Comparison of ENCODE assay signal across 9 mouse cellular contexts in the genomic region with DNA sequence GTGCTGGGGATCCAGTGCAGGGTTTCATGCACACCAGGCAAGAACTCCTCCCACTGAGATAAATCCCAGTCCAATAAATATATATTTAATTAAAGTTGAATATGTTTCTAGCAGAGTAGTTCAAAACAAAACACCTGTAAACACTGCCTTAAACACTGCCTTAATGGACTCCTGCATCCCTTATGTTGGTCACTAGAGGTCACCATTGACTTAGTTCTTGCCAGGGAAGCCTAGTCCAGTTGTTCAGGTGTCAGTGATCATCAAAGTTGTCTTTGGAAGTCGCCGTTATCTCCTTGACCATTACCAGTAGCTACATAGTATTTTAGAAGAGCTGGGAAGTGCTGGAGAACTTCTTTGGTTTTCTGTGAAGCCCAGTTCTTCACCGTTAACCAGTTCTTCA. TPM values are rescaled to one million over a fixed set of nuclear protein-coding genes. Genes with fewer than 3 reads are reported as not detected.
DNase-seq lines count a peak whose midpoint lies in the region; ATAC-seq and TF ChIP-seq lines count a peak whose summit lies in the region.
"Had no signal": no experiment of that assay in that cellular context is flagged by ENCODE, and none has a peak within 500 bp of the region (broad histone marks: within the 10 kb centered on the region; RNA-seq: fewer than 3 reads in every experiment).

No protein-coding gene starts in this region.

- no peak overlapping the region for H3K27ac ChIP-seq in kidney, postnatal 0 days
- no peak overlapping the region for H3K27ac ChIP-seq in midbrain, embryonic 15.5 days
- H3K27ac ChIP-seq: heart, embryonic 13.5 days had no signal

- H3K4me3 ChIP-seq in kidney, postnatal 0 days (replicated peaks; ENCODE audit: low read depth, low read length) = no peak overlapping the region
- H3K4me3 ChIP-seq in midbrain, embryonic 15.5 days = no peak overlapping the region
- H3K4me3 ChIP-seq: heart, embryonic 13.5 days had no signal

- H3K9me3 ChIP-seq in kidney, postnatal 0 days (replicated peaks; ENCODE audit: low read length) = no peaks in the 10 kb centered on the region
- no peaks in the 10 kb centered on the region for H3K9me3 ChIP-seq in midbrain, embryonic 15.5 days
- H3K9me3 ChIP-seq: heart, embryonic 13.5 days had no signal

- H3K4me2 ChIP-seq in kidney, postnatal 0 days (ENCODE audit: low read length) = no peak overlapping the region
- H3K4me2 ChIP-seq in midbrain, embryonic 15.5 days = no peak overlapping the region
- H3K4me2 ChIP-seq: heart, embryonic 13.5 days had no signal

- no peaks in the 10 kb centered on the region for H3K4me1 ChIP-seq in kidney, postnatal 0 days (replicated peaks; ENCODE audit: insufficient read depth, low read length)
- H3K4me1 ChIP-seq in midbrain, embryonic 15.5 days = no peaks in the 10 kb centered on the region

- H3K27me3 ChIP-seq in kidney, postnatal 0 days (ENCODE audit: insufficient read depth, low read length) = no peaks in the 10 kb centered on the region
- H3K27me3 ChIP-seq in midbrain, embryonic 15.5 days (replicated peaks) = no peaks in the 10 kb centered on the region
- H3K27me3 ChIP-seq: heart, embryonic 13.5 days had no signal

- WGBS in kidney, postnatal 0 days = 20% methylated on average over 3 of the region's 3 CpGs
- WGBS in midbrain, embryonic 15.5 days = 16% methylated on average over 3 of the region's 3 CpGs

- TF ChIP-seq CTCF in kidney, postnatal 0 days (IDR thresholded peaks at IDR 0.05; ENCODE audit: low read depth) = peak; percentile 93

- no peak overlapping the region for H3K9ac ChIP-seq in kidney, postnatal 0 days (ENCODE audit: low read depth, low read length)
- no peak overlapping the region for H3K9ac ChIP-seq in midbrain, embryonic 15.5 days
- H3K9ac ChIP-seq: heart, embryonic 13.5 days had no signal

- peak; percentile 56 to 63 for DNase-seq in cerebellum, postnatal 10 days
- no peak for DNase-seq in cerebellum, adult 11-12 months
- peak; percentile 84 for DNase-seq in 3T3-L1 (ENCODE audit: low read depth, low spot score)
- DNase-seq in c-Kit-negative CD71-positive TER-119-positive erythroid progenitor cells, embryonic 14.5 days (ENCODE audit: low read depth, low spot score) = peak; percentile 66
- peak; percentile 90 for DNase-seq in kidney, postnatal 0 days (ENCODE audit: low spot score)
- DNase-seq in adrenal gland, adult 18-20 months (ENCODE audit: low spot score in 2 of 2) = no peak
- no peak for DNase-seq in ovary, adult 18-20 months (ENCODE audit: low spot score)

- no peaks in the 10 kb centered on the region for H3K36me3 ChIP-seq in kidney, postnatal 0 days (ENCODE audit: insufficient read depth, low read length)
- H3K36me3 ChIP-seq in midbrain, embryonic 15.5 days (replicated peaks) = no peaks in the 10 kb centered on the region
- H3K36me3 ChIP-seq: heart, embryonic 13.5 days had no signal

- ATAC-seq in kidney, postnatal 0 days (replicated peaks; ENCODE audit: low FRiP score, low read depth) = 0 out of 2 replicates have a peak, but pooled peaks have one; percentile 25
- ATAC-seq in midbrain, embryonic 15.5 days (replicated peaks) = peak; percentile 71; the same call in 1 of the 2 replicates

RNA-seq across cellular contexts. Expression of a gene that starts 1.1 kb away (rescaled TPM):
- 1.8 and 3.3 TPM in 2 replicates for polyA plus RNA-seq in kidney, postnatal 0 days (2015; fragmentation: Nextera tagmentation; extraction: Ambion mirVana)
- polyA plus RNA-seq in midbrain, embryonic 15.5 days (2015; fragmentation: Nextera tagmentation; extraction: Ambion mirVana) = 1.7 and 3.2 TPM in 2 replicates
- under 1 TPM; 0.22 to 0.30 TPM for total RNA-seq in adrenal gland, adult 18-20 months (2021)

RNA-seq across cellular contexts. Expression of a gene that starts 1.1 kb away (rescaled TPM):
- 30.6 and 31.5 TPM in 2 replicates for polyA plus RNA-seq in kidney, postnatal 0 days (2015; fragmentation: Nextera tagmentation; extraction: Ambion mirVana)
- 24.5 and 29.2 TPM in 2 replicates for polyA plus RNA-seq in midbrain, embryonic 15.5 days (2015; fragmentation: Nextera tagmentation; extraction: Ambion mirVana)
- 1 to 10 TPM; 3.6 to 5.9 TPM for total RNA-seq in adrenal gland, adult 18-20 months (2021)

RNA-seq across cellular contexts. Expression of a gene that starts 19.9 kb away (rescaled TPM):
- polyA plus RNA-seq in kidney, postnatal 0 days (2015; fragmentation: Nextera tagmentation; extraction: Ambion mirVana) = 2,883 and 2,906 TPM in 2 replicates
- 1,452 and 1,467 TPM in 2 replicates for polyA plus RNA-seq in midbrain, embryonic 15.5 days (2015; fragmentation: Nextera tagmentation; extraction: Ambion mirVana)
- total RNA-seq in adrenal gland, adult 18-20 months (2021) = 1,000 to 10,000 TPM; 3,118 to 4,182 TPM

RNA-seq across cellular contexts. Expression of a gene that starts 41.0 kb away (rescaled TPM):
- polyA plus RNA-seq in kidney, postnatal 0 days (2015; fragmentation: Nextera tagmentation; extraction: Ambion mirVana) = 35.0 and 37.4 TPM in 2 replicates
- 25.8 and 27.1 TPM in 2 replicates for polyA plus RNA-seq in midbrain, embryonic 15.5 days (2015; fragmentation: Nextera tagmentation; extraction: Ambion mirVana)
- 10 to 100 TPM; 10.3 to 54.2 TPM for total RNA-seq in adrenal gland, adult 18-20 months (2021)

Comparison
In these comparisons a context has a peak if more than half of its experiments do, and no peak if none do; other contexts are left out.
1. DNase-seq: peak in cerebellum, postnatal 10 days (2 of 2), 3T3-L1 (single experiment), c-Kit-negative CD71-positive TER-119-positive erythroid progenitor cells, embryonic 14.5 days (single experiment) and kidney, postnatal 0 days (single experiment); none in cerebellum, adult 11-12 months (single experiment), adrenal gland, adult 18-20 months (0 of 2) and ovary, adult 18-20 months (single experiment).